Mouse (Mus musculus) heart, embryonic 12.5 days (tissue): ENCODE data around the gene Ssbp3. TPM values are rescaled to one million over a fixed set of nuclear protein-coding genes. Genes with fewer than 3 reads are reported as not detected.

Experiments used
- ATAC-seq: fragments of 200-750 bp; cut with Nextera tagmentation; 2 replicates; pipeline ENCODE4 v1.8.0; 2017; ENCODE audit warnings: moderate TSS enrichment, moderate library complexity; ENCODE audit not compliant: insufficient number of reproducible peaks, low FRiP score
- H3K27ac ChIP-seq: fragments of 300-500 bp; sonication (generic); 2 replicates; pipeline ENCODE4 v1.5.1; 2016; ENCODE audit warnings: mild to moderate bottlenecking, moderate library complexity; ENCODE audit not compliant: poor library complexity, severe bottlenecking
- H3K27me3 ChIP-seq: fragments of 300-500 bp; sonication (generic); replicated peaks from 2 replicates; pipeline ENCODE4 v1.6.1; 2016; ENCODE audit warnings: mild to moderate bottlenecking, moderate library complexity
- H3K36me3 ChIP-seq: fragments of 300-500 bp; sonication (generic); 2 replicates; pipeline ENCODE4 v1.6.1; 2016; ENCODE audit warnings: mild to moderate bottlenecking, moderate library complexity
- H3K4me1 ChIP-seq: fragments of 300-500 bp; sonication (generic); replicated peaks from 2 replicates; pipeline ENCODE4 v1.6.1; 2016; ENCODE audit warnings: mild to moderate bottlenecking
- H3K4me2 ChIP-seq: fragments of 300-500 bp; sonication (generic); 2 replicates; pipeline ENCODE4 v1.6.1; 2016; ENCODE audit warnings: mild to moderate bottlenecking, moderate library complexity
- H3K4me3 ChIP-seq: fragments of 300-500 bp; sonication (generic); 2 replicates; pipeline ENCODE4 v1.5.1; 2016; ENCODE audit warnings: mild to moderate bottlenecking
- H3K9ac ChIP-seq: fragments of 300-500 bp; sonication (generic); 2 replicates; pipeline ENCODE4 v1.6.1; 2016; ENCODE audit warnings: mild to moderate bottlenecking, moderate library complexity
- H3K9me3 ChIP-seq: fragments of 300-500 bp; sonication (generic); replicated peaks from 2 replicates; pipeline ENCODE4 v1.6.1; 2016; ENCODE audit warnings: mild to moderate bottlenecking, moderate library complexity
- WGBS: fragments of 180-500 bp; shearing (Covaris S2); methylation state at CpG from one replicate; pipeline ENCODE4 v1.1.7; 2016; 5-methylcytosine and 5-hydroxymethylcytosine counted together
- polyA plus RNA-seq: library from polyadenylated mRNA; unstranded; fragments of >200 nt; fragmentation: Nextera tagmentation; extraction: Ambion mirVana; gene quantifications from 2 replicates; pipeline ENCODE4 v1.2.1, GENCODE M21; 2016

Gene Ssbp3
- polyA plus RNA-seq, 1 experiment from 2014 or later = 101 TPM

DNA sequence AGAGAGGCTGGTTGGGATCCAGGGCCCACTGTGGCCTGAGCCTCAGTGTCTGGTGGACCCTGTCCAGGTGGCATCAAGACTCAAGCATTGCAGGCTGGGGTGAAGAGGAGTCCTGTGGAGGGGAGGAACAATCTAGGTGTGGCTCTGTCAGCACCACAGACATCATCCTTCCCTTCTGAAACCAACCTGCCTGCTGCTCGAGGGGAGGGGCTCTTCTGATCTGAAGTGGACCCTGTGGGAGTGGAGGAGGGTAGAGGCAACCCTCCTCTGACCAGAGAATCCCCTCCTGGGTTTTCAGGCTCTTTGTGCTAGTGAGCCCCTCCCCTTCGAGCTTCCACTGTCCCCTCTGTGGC lies 25.1 kb downstream of the Ssbp3 start:
- no peak for ATAC-seq
- Histone ChIP-seq H3K4me1 (peaks cover 86% of the 10 kb centered on the region), H3K27me3 (no peaks in the 10 kb centered on the region), H3K27ac (no peak overlapping the region), H3K4me2 (no peak overlapping the region), H3K9ac (no peak overlapping the region), H3K9me3 (no peaks in the 10 kb centered on the region), H3K36me3 (peaks cover 24% of the 10 kb centered on the region), H3K4me3 (no peak overlapping the region)
- WGBS = 40% methylated on average over 2 of the region's 2 CpGs

DNA sequence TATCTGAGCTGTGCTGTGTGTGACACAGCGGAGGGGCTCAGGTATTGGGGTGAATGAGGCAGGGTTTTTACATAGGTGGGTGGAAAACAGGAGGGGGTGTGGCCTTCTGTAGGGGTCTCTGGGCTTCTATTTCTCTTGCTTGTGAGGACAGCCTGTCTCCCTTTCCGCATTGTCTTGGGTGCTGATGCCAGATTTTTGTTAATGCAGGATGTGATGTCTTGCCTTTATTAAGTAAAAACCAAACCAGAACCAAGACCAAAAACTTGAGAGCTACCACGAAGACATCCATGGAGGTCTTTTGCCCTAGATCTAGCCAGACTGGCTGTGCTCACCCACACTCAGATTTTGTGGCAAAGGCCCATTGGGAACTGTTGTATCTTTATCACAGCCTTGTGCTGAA lies 25.5 kb downstream of the Ssbp3 start:
- peaks cover 90% of the 10 kb centered on the region for H3K4me1 ChIP-seq
- no peak for ATAC-seq
- H3K27me3 ChIP-seq = no peaks in the 10 kb centered on the region
- peak overlapping the region; percentile 8; the same call in 1 of the 2 replicates for H3K9ac ChIP-seq
- H3K4me2 ChIP-seq = no peak overlapping the region
- H3K9me3 ChIP-seq = no peaks in the 10 kb centered on the region
- WGBS = 75% methylated on average over 3 of the region's 3 CpGs
- H3K27ac ChIP-seq = peak overlapping the region; percentile 49
- peaks cover 24% of the 10 kb centered on the region for H3K36me3 ChIP-seq
- H3K4me3 ChIP-seq = no peak overlapping the region

GRCm38 (mm10) chr4:106936741-106937140 lies 26.2 kb downstream of the Ssbp3 start:
- 19% methylated on average over 8 of the region's 8 CpGs for WGBS
- H3K4me1 ChIP-seq = peaks cover 94% of the 10 kb centered on the region
- H3K27me3 ChIP-seq = no peaks in the 10 kb centered on the region
- no peak overlapping the region for H3K4me3 ChIP-seq
- ATAC-seq = no peak
- peaks cover 22% of the 10 kb centered on the region for H3K36me3 ChIP-seq
- H3K9ac ChIP-seq = peak overlapping the region; percentile 8
- no peaks in the 10 kb centered on the region for H3K9me3 ChIP-seq
- no peak overlapping the region; the same call in 1 of the 2 replicates for H3K4me2 ChIP-seq
- peak overlapping the region; percentile 49 for H3K27ac ChIP-seq

- H3K9ac ChIP-seq = peak overlapping the region; percentile 28; the same call in 1 of the 2 replicates
- no peaks in the 10 kb centered on the region for H3K27me3 ChIP-seq
- H3K27ac ChIP-seq = 0 out of 2 replicates have a peak overlapping the region, but pooled peaks have one; percentile 58
- H3K9me3 ChIP-seq = no peaks in the 10 kb centered on the region
- H3K4me2 ChIP-seq = no peak overlapping the region
- peaks cover 12% of the 10 kb centered on the region for H3K36me3 ChIP-seq
- H3K4me1 ChIP-seq = peaks cover 96% of the 10 kb centered on the region
- no peak for ATAC-seq
- H3K4me3 ChIP-seq = no peak overlapping the region
- WGBS = 61% methylated on average over 8 of the region's 8 CpGs
These were observed 28.2 kb downstream of the Ssbp3 start for GRCm38 (mm10) chr4:106938506-106939222.

DNA sequence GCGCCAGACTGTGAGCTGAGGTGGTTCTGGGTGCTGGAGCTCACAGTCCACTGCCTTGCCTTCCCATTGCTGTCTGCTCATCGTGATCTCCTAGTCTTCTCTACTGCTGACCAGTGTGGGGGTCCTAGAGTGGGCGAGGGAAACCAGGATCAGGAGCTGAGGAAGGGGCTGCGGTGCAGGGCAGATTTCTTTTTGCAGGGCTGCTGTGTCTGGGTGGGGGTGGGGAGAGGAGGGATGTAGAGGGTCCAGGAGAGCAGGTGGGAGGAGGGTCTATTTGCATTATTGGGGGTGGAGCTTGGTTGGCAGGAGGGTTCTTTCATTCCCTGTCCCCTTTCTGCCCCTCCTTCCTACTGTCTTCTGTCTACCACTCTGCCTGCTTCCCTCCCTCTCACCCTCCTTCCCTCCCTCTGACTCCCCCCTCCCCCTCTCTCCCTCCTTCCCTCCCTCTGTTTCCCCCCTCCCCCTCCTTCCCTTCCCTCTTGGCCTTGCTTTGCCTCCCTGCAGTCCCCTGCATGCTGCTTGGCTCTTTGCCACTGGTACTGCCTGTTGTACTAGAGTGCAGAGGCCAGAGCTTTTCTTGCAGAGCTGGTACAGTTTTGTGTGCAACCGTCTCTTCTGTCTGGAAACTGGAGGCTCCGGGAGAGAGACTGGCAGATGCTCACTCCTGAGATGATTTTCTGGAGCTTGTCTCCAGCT lies 28.9 kb downstream of the Ssbp3 start:
- Histone ChIP-seq H3K27me3 (no peaks in the 10 kb centered on the region), H3K9ac (peak overlapping the region; percentile 33), H3K4me3 (no peak overlapping the region), H3K4me2 (peak overlapping the region; percentile 14; the same call in 1 of the 2 replicates), H3K4me1 (peaks cover 93% of the 10 kb centered on the region), H3K9me3 (no peaks in the 10 kb centered on the region), H3K27ac (peak overlapping the region; percentile 58), H3K36me3 (peaks cover 10% of the 10 kb centered on the region)
- peak; percentile 30; the same call in 1 of the 2 replicates for ATAC-seq
- 19% methylated on average over 6 of the region's 6 CpGs for WGBS

DNA sequence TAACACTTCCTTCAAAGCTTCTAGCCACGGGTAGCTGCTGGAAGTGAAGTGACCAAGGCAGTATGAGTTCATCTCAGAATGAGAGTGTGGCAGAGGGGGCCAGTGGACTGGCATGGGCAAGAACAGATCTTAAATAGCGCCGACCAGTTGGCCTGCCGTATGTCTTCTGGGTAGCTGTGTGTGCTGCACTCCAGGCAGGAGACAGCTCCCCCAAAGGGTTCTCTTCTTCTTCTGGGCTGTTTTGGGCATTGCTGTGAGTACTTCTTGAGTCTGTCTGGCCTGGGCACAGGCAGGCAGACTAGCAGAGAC lies 29.4 kb downstream of the Ssbp3 start:
- Histone ChIP-seq H3K27me3 (no peaks in the 10 kb centered on the region), H3K36me3 (peaks cover 10% of the 10 kb centered on the region), H3K4me3 (no peak overlapping the region), H3K4me1 (peaks cover 93% of the 10 kb centered on the region), H3K4me2 (peak overlapping the region; percentile 14; the same call in 1 of the 2 replicates), H3K9me3 (no peaks in the 10 kb centered on the region), H3K27ac (peak overlapping the region; percentile 58), H3K9ac (peak overlapping the region; percentile 33)
- 45% methylated on average over 4 of the region's 4 CpGs for WGBS
- ATAC-seq = no peak

DNA sequence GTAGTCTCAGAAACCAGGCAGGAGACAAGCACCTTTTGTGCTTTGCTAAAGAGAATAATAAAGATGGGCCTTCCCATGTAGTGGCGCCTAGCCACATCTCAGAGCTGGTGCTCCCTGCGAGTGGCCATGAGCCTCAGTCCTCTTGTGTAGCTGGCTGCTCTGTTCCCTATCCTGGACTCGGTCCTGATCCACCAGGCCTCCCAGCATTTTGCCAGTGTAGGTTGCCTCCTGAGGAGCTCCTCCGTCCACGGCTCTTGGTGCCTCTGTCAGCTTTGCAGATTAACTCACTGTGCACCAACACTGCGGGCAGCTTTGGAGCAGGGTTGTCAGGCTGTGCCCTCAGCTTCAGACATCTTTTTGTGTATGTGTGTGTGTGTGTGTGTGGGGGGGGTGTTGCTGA lies 30.4 kb downstream of the Ssbp3 start:
- WGBS = 62% methylated on average over 6 of the region's 6 CpGs
- Histone ChIP-seq H3K4me2 (no peak overlapping the region), H3K36me3 (0 out of 2 replicates have a peak, but pooled peaks cover 3% of the 10 kb centered on the region), H3K27me3 (no peaks in the 10 kb centered on the region), H3K27ac (0 out of 2 replicates have a peak overlapping the region, but pooled peaks have one; percentile 24), H3K4me3 (no peak overlapping the region), H3K9me3 (no peaks in the 10 kb centered on the region), H3K4me1 (peaks cover 93% of the 10 kb centered on the region), H3K9ac (peak overlapping the region; percentile 22; the same call in 1 of the 2 replicates)
- no peak for ATAC-seq

DNA sequence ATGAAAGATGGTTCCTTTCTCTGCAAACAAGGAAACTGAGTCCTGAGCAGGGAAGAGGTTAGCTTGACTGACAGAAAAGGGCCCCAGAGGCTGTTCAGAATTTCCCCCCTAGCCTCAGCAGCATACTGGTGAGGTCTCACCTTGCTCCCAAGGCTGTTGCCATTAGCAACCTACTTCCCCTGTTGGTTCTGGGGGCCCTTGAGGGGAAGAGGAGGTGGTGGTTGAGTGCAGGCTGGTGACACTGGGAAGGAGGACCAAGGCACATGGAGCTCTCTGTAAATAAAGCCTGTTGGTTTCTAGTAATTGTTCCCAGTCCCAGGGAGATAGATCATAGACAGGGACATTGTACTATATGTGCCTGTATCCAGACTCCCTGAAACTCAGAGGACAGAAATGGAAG lies 31.0 kb downstream of the Ssbp3 start:
- Histone ChIP-seq H3K36me3 (0 out of 2 replicates have a peak, but pooled peaks cover 3% of the 10 kb centered on the region), H3K9me3 (no peaks in the 10 kb centered on the region), H3K4me1 (peaks cover 91% of the 10 kb centered on the region), H3K4me2 (no peak overlapping the region), H3K27me3 (no peaks in the 10 kb centered on the region), H3K9ac (0 out of 2 replicates have a peak overlapping the region, but pooled peaks have one; percentile 22), H3K27ac (0 out of 2 replicates have a peak overlapping the region, but pooled peaks have one; percentile 24), H3K4me3 (no peak overlapping the region)
- ATAC-seq = no peak

- Histone ChIP-seq H3K4me2 (no peak overlapping the region), H3K4me3 (no peak overlapping the region), H3K4me1 (peaks cover 93% of the 10 kb centered on the region), H3K9ac (no peak overlapping the region), H3K27me3 (no peaks in the 10 kb centered on the region), H3K9me3 (no peaks in the 10 kb centered on the region), H3K27ac (no peak overlapping the region), H3K36me3 (0 out of 2 replicates have a peak, but pooled peaks cover 3% of the 10 kb centered on the region)
- no peak for ATAC-seq
- 62% methylated on average over 4 of the region's 4 CpGs for WGBS
These were observed 32.0 kb downstream of the Ssbp3 start for GRCm38 (mm10) chr4:106942491-106942890.

- Histone ChIP-seq H3K36me3 (0 out of 2 replicates have a peak, but pooled peaks cover 3% of the 10 kb centered on the region), H3K27ac (no peak overlapping the region), H3K9me3 (no peaks in the 10 kb centered on the region), H3K4me3 (no peak overlapping the region), H3K4me2 (no peak overlapping the region), H3K9ac (no peak overlapping the region), H3K27me3 (no peaks in the 10 kb centered on the region), H3K4me1 (peaks cover 89% of the 10 kb centered on the region)
- ATAC-seq = no peak
- 87% methylated on average over 2 of the region's 2 CpGs for WGBS
These were observed 33.1 kb downstream of the Ssbp3 start for GRCm38 (mm10) chr4:106943627-106944026.

DNA sequence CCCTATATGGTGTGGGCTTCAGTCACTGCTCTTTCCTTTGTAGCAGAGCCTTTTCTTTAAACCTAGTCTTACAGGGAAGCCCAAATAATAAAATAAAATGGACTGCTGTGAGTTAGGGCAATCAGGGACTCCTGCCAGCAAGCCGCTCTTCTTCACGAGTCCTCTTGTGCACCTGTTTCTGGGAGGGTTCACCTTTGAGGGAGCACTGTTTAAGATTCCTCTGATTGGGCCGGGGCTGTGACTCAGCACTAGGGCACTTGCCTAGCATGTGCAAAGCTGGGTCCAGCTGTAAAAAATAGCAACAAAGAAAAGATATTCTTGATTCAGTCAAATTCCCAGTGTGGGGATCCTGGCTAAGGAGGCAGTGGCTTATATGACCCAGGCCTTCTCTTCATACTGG lies 34.4 kb downstream of the Ssbp3 start:
- WGBS = 78% methylated on average over 3 of the region's 3 CpGs
- Histone ChIP-seq H3K4me2 (no peak overlapping the region), H3K27me3 (no peaks in the 10 kb centered on the region), H3K9me3 (no peaks in the 10 kb centered on the region), H3K36me3 (0 out of 2 replicates have a peak, but pooled peaks cover 3% of the 10 kb centered on the region), H3K9ac (no peak overlapping the region), H3K27ac (no peak overlapping the region), H3K4me1 (peaks cover 89% of the 10 kb centered on the region), H3K4me3 (no peak overlapping the region)
- no peak for ATAC-seq
